Mouse (Mus musculus) colon, adult 2 months (tissue): ENCODE data around the gene Gprasp2. TPM values are rescaled to one million over a fixed set of nuclear protein-coding genes. Genes with fewer than 3 reads are reported as not detected.

Experiments
- polyA plus RNA-seq: library from polyadenylated mRNA; depleted of rRNA; stranded (reverse); fragments of >200 nt; gene quantifications from 2 replicates; pipeline ENCODE4 v1.2.3, GENCODE M21; 2012; rRNA removed

Gene Gprasp2
- polyA plus RNA-seq, result 1.0 and 1.1 TPM in 2 replicates

DNA sequence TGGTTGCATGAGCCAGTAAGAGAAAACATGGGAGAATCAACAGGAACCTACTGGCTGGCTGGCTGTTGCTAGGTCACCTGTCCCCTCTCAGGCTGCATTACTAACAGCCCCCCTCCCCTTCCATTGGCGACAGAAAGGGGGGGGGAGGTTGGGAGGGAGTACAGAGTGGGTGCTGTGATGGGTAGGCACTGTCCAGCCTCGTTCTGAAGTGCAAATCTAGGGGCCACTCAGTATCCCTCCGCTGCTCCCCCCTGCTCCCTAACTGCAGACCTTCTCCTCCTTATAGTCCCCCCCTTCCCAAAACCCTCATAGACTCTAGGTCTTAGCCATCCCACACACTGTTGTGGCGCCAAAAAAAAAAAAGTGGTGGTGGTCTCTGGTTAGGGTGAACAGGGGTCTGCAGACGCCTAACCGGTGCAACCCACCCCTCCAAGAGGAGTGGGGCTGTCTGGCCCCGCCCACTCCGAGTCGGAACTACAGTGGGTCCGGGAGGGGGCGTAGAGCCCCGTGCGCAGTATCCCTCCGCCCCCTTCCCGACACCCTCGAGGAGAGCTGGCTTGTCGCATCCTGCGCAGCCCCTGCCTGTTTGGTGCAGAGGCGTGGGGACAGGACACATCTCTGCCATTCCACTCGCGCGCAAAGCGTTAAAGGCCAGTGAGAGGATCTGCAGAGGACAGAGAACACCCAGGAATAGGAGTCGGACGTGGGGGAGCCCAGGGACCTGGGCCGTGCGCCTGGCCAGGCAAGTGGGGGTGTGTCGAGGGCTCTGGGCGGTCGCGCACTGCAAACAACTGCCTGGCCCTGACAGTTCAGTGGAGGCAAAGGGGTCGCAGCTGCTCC is at the start of gene Gprasp2:
TSS of gene Gprasp2 (plus strand) at position 514 of the 840 bp plus-strand sequence.

DNA sequence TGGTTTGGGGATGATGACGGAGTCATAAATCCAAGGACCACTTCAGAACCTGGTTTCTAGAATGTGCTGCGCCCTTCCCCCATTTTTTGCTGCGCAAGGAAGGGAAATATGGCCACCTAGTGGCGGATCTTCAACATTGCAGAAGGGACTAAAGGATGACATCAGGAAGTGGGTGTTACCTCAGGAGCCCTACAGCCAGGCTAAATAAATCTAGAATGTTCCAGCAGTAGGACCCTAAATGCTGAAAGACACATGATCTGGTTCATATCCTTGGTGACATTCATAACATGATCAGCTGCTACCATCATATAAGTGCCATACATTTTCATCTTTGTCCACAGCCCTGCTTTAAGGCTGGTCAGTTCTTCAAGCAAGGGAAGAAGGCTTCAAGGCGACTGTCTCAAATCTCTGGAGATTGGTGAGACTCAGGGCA is 41.6 kb upstream of the Gprasp2 start, which contains the start of gene Bhlhb9:
TSS of gene Bhlhb9 (plus strand) at position 383 of the 433 bp plus-strand sequence.

Other genes with a start within 250 kb of the Gprasp2 start
- 0.34 and 0.45 TPM in 2 replicates for gene Nxf7, start 240.3 kb upstream of the Gprasp2 start, polyA plus RNA-seq
- not detected in 2 replicates for gene Prame, start 211.3 kb upstream of the Gprasp2 start, polyA plus RNA-seq
- not detected in 2 replicates for gene Tcp11x2, start 145.2 kb upstream of the Gprasp2 start, polyA plus RNA-seq
- not detected in 2 replicates for gene Tmsb15a, start 113.8 kb upstream of the Gprasp2 start, polyA plus RNA-seq
- gene Armcx5, start 96.3 kb upstream of the Gprasp2 start, polyA plus RNA-seq, result 0.41 and 0.49 TPM in 2 replicates
- 7.2 and 10.2 TPM in 2 replicates for gene Gprasp1, start 96.3 kb upstream of the Gprasp2 start, polyA plus RNA-seq
- 1.1 and 1.3 TPM in 2 replicates for gene Bhlhb9, start 41.4 kb upstream of the Gprasp2 start, polyA plus RNA-seq
- 1.7 and 2.3 TPM in 2 replicates for gene Arxes2, start 154.8 kb downstream of the Gprasp2 start, polyA plus RNA-seq
- gene Arxes1, start 194.3 kb downstream of the Gprasp2 start, polyA plus RNA-seq, result 0.49 and 1.1 TPM in 2 replicates
- gene Bex2, start 229.2 kb downstream of the Gprasp2 start, polyA plus RNA-seq, result 2.3 and 3.1 TPM in 2 replicates
- gene Nxf3, start 246.2 kb downstream of the Gprasp2 start, polyA plus RNA-seq, result not detected in 2 replicates